Mouse (Mus musculus): ENCODE results near the gene Mtif2.
"Not testable (repeated sequence)": the region's sequence is repeated elsewhere in the genome, so short reads cannot be mapped to it uniquely, and the experiment has no call there.

Gene Mtif2

DNA sequence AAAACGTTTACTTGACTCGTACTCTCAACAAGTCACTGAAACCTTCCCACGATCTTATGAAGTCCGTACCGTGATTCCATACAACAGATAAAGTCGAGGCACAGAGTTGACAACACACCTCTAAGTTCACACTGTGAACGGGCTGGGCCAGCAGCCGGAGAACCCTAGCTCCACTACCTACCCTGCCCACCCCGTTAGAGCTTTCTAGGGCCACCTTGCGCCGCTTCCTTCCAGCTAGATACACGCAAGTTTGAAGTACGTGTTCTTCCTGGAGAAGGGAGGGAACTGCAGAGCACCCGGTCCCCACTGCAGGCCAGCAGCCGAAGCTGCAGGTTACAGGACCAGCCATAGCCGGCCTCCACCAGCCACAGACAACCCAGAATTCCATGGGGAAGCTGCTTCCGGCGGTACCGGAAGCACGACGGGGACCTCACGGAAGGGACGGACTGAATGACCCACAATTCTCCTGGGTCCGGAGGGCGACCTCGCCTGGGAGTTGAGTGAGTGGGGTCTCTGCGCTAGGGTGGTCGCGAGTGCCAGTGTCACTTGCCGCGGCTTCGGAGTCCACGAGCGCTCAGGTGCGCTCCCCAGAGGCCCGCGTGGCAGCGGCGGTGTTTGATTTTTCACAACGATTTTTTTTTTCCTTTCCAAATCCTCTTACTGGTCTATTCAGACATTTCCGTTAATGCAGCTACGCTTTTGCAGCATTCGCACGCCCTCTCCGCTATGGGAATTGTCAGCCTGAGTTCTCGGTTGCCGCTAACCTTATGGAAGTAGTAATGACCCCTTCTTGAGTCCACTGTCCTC is at the start of gene Mtif2:
Gene Mtif2, plus strand, starts transcription at position 421 of the 807 bp plus-strand sequence.
- DNase-seq (ENCODE audit: low read depth, low spot score) = peak; percentile 95

DNA sequence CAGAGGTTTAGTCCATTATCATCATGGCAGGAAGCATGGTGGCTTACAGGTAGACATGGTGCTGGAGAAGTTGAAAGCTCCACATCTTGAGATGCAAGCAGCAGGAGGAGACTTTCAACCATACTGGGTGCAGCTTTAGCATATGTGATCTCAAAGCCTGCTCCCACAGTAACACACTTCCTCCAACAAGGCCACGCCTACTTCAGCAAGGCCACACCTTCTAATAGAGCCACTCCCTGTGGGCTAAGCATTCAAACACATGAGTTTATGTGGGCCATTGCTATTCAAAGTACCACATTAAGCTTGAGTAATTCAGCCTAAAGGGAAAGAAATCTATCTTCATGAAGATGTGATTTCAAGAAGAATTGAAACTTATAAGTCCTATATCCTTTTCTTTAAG is 33.1 kb upstream of the Mtif2 start:
- no peak for DNase-seq (ENCODE audit: low read depth, low spot score)

- no peak for DNase-seq (ENCODE audit: low read depth, low spot score)
These were observed 29.2 kb upstream of the Mtif2 start for GRCm38 (mm10) chr11:29496962-29497361.

DNA sequence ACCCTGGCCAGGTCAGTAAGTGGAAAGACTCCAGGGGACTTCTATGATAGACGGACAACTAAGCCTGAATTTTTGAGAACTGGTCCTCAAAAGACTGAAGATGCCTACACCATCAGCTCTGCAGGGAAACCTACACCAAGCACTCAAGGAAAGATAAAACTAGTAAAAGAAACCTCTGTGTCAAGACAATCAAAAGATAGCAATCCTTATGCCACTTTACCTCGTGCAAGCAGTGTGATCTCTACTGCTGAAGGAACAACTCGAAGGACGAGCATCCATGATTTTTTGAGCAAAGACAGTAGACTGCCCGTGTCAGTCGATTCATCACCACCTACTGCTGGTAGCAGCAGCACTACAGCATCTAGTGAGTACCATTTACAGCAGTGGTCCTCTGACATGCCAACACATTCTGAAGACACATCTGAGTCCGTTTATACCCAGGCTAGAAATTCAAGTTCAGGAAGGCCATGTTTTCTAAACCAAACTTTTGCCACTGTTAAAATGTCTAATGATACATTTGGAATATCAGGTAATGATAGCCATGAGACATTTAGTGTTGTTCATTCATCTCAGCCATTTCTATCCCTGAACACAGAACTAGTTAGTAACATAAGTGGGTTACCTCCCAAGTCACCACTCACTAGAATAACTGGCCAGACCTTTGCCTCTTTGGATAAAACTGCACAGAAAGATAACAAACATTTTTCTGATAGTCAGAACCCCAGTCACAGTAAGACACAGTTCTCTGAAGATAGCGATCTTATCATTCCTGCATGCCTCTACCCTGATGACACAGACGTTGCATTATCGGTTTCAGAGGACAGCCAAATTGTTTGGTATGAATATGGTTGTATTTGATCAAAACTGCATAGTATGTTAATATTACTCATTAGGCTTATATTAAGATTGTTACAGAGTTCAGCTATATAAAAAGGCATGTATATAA is 22.0 kb upstream of the Mtif2 start:
- DNase-seq (ENCODE audit: low read depth, low spot score) = no peak

DNA sequence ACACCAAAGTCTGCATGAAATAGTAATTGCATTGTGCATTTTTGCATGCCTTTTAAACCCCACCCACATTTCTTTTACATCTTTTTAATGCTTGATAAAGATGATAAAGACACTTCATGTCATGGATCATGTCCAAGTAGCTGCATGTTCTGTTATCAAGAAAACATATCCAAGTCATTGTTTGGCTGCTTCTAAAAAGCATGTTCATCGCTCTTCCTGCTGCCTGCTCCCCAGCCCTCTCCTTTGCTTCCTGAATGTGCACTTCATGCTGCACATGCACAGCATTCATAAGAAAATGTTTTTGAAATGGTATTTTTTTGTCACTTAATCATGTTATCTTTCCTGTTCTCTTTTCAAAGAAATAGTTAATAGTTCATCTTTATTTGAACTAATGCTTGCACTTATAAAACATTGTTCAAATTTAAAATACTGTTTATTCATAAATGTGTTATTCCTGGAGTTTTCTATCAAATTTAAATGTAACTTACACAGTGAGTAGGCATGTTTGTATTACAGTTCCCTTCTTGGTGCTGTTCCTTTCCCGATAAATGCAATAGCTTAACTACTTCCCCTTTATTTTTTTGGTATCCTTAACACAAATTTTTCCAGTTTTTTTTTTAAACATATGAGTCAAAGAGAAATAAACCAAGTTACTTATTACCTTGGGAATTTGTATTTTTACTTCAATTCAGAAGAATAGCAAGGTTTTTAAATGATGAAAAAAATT is 21.1 kb upstream of the Mtif2 start:
- no peak for DNase-seq (ENCODE audit: low read depth, low spot score)

DNA sequence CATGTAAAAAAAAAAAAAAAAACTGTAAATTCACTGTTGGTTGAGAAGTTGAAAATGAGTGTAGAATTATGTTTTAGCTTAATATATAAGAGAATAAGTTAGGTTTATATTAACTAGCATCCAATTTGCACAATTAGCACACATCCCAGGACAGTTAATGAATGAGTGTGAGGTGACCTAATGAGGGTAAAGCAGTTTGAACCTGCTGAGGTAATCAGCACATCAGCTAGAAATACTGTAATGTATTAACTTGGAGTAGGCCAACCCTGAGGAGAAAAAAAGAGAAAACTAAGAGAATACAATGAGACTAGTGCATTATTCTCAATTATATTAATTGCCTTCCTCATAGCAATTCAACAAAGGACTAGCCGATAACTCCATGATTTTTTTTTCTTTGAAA is 16.8 kb upstream of the Mtif2 start:
- DNase-seq (ENCODE audit: low read depth, low spot score) = no peak

- DNase-seq (ENCODE audit: low read depth, low spot score) = no peak
These were observed 13.2 kb upstream of the Mtif2 start for GRCm38 (mm10) chr11:29512818-29513535.

- peak; percentile 9 for DNase-seq (ENCODE audit: low read depth, low spot score)
These were observed 11.9 kb upstream of the Mtif2 start for GRCm38 (mm10) chr11:29514325-29514681.

DNA sequence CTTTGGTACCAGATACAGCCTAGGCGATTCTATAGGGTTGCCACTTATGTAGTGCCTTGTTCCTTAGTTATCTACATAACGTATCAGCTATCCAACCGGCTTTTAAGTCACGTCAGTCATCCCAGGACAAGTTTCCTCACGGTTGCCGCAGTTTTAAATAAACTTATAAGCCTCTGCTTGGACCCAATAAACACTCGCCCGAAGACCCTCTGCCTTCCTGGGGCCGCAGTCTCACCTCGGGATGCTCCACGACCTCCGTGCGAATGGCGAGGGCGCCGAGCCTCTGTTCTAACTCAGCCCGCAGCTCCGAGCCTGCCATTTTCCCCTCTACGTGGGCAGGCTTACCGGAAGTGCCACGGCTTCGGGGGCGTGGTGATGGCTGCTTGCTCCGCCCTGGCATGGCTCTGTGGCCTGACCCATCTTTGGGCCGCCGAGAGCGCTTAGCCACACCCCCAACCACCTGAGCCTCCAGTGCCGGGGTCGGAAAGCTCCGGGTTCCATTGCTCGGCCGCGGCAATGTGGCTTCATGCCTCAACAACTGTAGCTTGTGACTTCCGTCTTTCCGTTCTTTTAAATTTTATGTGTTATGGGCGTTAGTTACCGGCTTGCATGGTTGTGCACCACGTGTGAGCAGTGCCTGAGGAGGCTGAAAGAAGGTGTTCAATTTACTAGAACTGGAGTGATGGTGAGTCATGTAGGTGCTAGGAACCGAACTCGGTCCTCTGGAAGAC is 11.4 kb upstream of the Mtif2 start, which contains the start of gene Prorsd1:
Gene Prorsd1, minus strand, starts transcription at position 352 of the 731 bp plus-strand sequence.
- DNase-seq (ENCODE audit: low read depth, low spot score) = peak; percentile 93

- no peak for DNase-seq (ENCODE audit: low read depth, low spot score)
These were observed 12.0 kb downstream of the Mtif2 start for GRCm38 (mm10) chr11:29538201-29538600.

DNA sequence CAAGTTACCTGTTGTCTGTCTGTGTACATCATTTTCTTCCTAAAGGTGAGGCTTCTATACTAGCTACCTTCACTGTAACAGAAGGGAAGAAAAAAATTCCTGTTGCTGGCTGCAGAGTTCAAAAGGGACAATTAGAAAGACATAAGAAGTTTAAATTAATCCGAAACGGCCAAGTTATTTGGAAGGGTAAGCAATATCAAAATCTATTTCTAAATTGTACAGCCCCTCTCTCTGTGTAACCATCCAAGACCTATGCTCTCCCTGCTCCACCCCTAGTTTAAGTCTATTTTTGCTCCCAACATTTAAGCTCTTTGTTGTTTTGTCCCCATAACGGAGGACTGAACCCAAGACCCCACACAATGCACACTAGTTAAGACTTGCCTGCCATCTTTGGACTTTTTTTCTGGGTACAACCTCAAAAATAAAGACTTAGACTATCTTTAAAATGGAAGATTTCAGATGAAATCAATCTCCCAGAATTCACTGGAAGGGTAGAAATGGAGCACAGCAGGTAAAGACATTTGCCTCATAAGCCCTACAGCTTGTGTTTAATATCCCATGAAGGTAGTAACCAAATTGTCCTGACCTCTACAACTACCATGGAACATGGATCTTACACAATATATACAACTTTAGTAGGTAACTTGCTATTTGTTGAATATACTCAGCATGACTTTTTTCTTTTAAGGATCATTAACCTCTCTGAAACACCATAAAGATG is 18.2 kb downstream of the Mtif2 start:
- no peak for DNase-seq (ENCODE audit: low read depth, low spot score)

- not testable (repeated sequence) for DNase-seq (ENCODE audit: low read depth, low spot score)
These were observed 19.0 kb downstream of the Mtif2 start for GRCm38 (mm10) chr11:29545150-29545752.

DNA sequence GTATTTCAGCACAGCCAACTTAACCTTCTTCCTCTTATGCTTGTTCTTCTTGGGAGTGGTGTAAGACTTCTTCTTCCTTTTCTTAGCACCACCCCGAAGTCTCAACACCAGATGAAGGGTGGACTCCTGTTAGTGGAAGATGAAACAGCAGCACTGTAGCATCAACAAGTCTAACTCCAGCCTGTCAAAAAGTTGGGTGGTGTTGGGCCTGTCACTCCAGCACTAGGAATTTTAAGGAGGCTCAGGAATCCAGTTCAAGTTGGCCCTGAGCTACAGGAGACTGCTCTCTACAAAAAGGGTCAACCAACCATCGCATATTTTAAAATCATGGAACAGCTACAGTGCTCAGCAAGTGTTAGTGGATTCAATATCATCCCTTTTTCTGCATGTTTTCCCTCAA is 20.1 kb downstream of the Mtif2 start:
- DNase-seq (ENCODE audit: low read depth, low spot score) = not testable (repeated sequence)

DNA sequence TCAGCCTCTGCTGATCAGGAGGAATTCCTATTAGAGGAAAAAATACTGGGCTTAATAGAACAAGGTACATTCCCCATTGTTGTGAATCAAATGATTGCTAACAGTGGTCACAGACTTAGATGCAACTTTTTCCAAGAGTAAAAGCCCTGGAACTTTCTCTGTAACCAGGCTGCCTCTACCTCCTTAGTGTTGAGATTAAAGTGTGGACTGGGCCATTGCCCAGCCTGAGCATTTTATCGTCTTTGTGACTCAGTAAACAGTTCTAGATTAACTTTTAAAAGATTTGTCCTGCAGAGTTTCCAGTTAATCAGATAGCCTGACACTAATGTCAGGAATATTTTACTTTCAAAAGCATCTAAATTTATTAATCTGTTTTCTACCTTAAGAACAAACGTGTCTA is 20.6 kb downstream of the Mtif2 start:
- DNase-seq (ENCODE audit: low read depth, low spot score) = no peak

- no peak for DNase-seq (ENCODE audit: low read depth, low spot score)
These were observed 21.1 kb downstream of the Mtif2 start for GRCm38 (mm10) chr11:29547249-29547751.

DNA sequence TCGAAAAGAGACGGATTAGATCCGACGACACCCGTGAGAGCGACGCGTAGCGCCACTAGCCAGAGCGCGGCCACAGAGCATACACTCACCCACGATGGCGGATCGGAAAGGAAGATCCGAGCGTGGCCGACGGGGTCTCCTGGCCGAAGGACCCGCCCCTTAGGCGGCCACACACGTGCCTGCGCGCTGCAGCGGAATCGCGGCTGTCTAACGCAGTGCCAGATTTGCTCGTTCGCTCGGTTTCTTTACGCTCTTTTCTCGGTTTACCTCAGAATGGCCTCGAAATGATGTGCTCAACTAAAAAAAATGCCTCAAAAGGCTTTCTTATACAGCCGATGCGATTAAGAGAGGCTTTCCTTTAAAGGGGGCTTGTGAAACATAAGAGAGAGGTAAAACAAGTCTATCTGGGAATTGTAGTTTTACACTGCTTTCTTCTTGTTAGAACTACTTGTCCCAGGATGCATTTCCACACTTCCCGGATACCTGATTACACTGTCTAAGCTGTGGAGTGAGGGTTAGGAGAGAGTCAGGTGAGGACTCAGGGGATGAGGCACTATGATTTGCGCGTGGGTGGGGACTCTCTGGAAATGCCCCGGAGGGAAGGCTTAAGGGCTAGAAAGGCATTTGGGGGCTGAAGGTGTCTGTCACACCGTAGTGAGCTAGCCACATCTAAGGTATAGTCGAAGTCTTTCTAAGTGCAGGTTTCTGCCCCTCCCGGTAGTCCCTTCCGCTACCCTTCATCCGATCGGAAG is 21.7 kb downstream of the Mtif2 start, which contains the start of the genes Clhc1 and Rps27a:
Gene Clhc1, plus strand, starts transcription at position 199 of the 752 bp plus-strand sequence.
Gene Rps27a, minus strand, starts transcription at position 358 of the 752 bp plus-strand sequence.
- peak; percentile 97 for DNase-seq (ENCODE audit: low read depth, low spot score)

GRCm38 (mm10) chr11:29548504-29549424 is 22.6 kb downstream of the Mtif2 start:
- peak; percentile 29 for DNase-seq (ENCODE audit: low read depth, low spot score)
